Comparison of ENCODE assay signal across 18 mouse cellular contexts in the genomic region with DNA sequence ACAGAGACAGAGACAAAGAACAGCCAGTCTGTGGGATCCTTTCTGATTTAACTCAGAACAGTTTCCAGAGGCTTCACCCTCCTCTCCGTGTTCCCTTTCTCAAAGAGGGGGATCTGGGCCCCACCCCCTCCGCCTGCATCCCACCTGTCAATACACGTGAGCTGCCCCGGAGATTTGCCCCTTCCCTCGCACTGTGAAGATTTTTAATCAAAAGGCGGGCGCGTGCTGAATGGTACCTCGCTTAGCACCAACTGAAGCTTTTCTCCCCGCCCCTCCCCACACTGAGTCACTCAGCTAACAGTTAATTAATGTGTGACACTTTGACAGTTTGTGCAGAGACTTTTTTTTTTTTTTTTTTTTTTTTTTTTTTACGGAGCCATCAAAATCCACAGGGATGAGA. TPM values are rescaled to one million over a fixed set of nuclear protein-coding genes. Genes with fewer than 3 reads are reported as not detected.
DNase-seq lines count a peak whose midpoint lies in the region; ATAC-seq lines count a peak whose summit lies in the region.
"Had no signal": no experiment of that assay in that cellular context is flagged by ENCODE, and none has a peak within 500 bp of the region (broad histone marks: within the 10 kb centered on the region; RNA-seq: fewer than 3 reads in every experiment).

No protein-coding gene starts in this region.

- no peak overlapping the region for H3K4me3 ChIP-seq in hindbrain, embryonic 14.5 days (replicated peaks; ENCODE audit: low read length)
- H3K4me3 ChIP-seq in hindbrain, embryonic 13.5 days = no peak overlapping the region

- no peaks in the 10 kb centered on the region for H3K9me3 ChIP-seq in hindbrain, embryonic 14.5 days (ENCODE audit: control insufficient read depth, low read length)
- H3K9me3 ChIP-seq in hindbrain, embryonic 13.5 days = no peaks in the 10 kb centered on the region

- ATAC-seq in hindbrain, embryonic 14.5 days (ENCODE audit: low FRiP score) = peak; percentile 27; the same call in 1 of the 2 replicates
- ATAC-seq in hindbrain, embryonic 13.5 days (ENCODE audit: low FRiP score) = no peak
- no peak for ATAC-seq in inflammation-experienced regulatory T-cells, adult 6 months

- peak; percentile 62 for DNase-seq in adrenal gland, adult 2 months
- DNase-seq in adrenal gland, postnatal 4 days (ENCODE audit: low spot score in 2 of 2) = no peak
- DNase-seq in hindbrain, embryonic 14.5 days (ENCODE audit: low spot score) = no peak
- peak; percentile 59 for DNase-seq in brain, adult 2 months (ENCODE audit: low read depth, low spot score)
- DNase-seq in lung, postnatal 36 days = peak; percentile 40
- DNase-seq in spleen, postnatal 14 days (ENCODE audit: low spot score in 2 of 2) = no peak
- DNase-seq: cerebellum, postnatal 25 days; kidney, adult 9 months had no signal

- no peak overlapping the region for H3K4me2 ChIP-seq in hindbrain, embryonic 14.5 days (replicated peaks)
- H3K4me2 ChIP-seq in hindbrain, embryonic 13.5 days = no peak overlapping the region

- H3K27me3 ChIP-seq in hindbrain, embryonic 14.5 days (ENCODE audit: control insufficient read depth, insufficient read depth, low read length) = no peaks in the 10 kb centered on the region
- H3K27me3 ChIP-seq in hindbrain, embryonic 13.5 days = no peaks in the 10 kb centered on the region

- H3K36me3 ChIP-seq in hindbrain, embryonic 14.5 days (replicated peaks; ENCODE audit: control insufficient read depth, insufficient read depth) = no peaks in the 10 kb centered on the region
- H3K36me3 ChIP-seq in hindbrain, embryonic 13.5 days = no peaks in the 10 kb centered on the region

- H3K4me1 ChIP-seq in hindbrain, embryonic 14.5 days (replicated peaks; ENCODE audit: control insufficient read depth, insufficient read depth, low read length) = no peaks in the 10 kb centered on the region
- H3K4me1 ChIP-seq in hindbrain, embryonic 13.5 days (replicated peaks) = peaks cover 8% of the 10 kb centered on the region

- H3K27ac ChIP-seq in hindbrain, embryonic 14.5 days = no peak overlapping the region
- no peak overlapping the region for H3K27ac ChIP-seq in hindbrain, embryonic 13.5 days

- no peak overlapping the region for H3K9ac ChIP-seq in hindbrain, embryonic 14.5 days
- H3K9ac ChIP-seq in hindbrain, embryonic 13.5 days = no peak overlapping the region

- 37% methylated on average over 11 of the region's 11 CpGs for WGBS in hindbrain, embryonic 14.5 days
- 39% methylated on average over 11 of the region's 11 CpGs for WGBS in hindbrain, embryonic 13.5 days

RNA-seq across cellular contexts. Expression of a gene that starts 40.7 kb away (rescaled TPM):
- not detected for total RNA-seq in adrenal gland, adult 2 months (2021)
- polyA plus RNA-seq in adrenal gland, adult 2 months (2012; rRNA removed) = 0.06 TPM in 2 replicates
- total RNA-seq in adrenal gland, postnatal 4 days (2021) = not detected
- polyA plus RNA-seq in hindbrain, embryonic 14.5 days (2014; fragmentation: Nextera tagmentation; extraction: Ambion mirVana) = not detected in 2 replicates
- polyA plus RNA-seq in hindbrain, embryonic 13.5 days (2015; fragmentation: Nextera tagmentation; extraction: Ambion mirVana) = 0.06 TPM in 1 of 2 replicates, not detected in the other
- polyA plus RNA-seq in inflammation-experienced regulatory T-cells, adult 6 months (2017; shearing (Covaris generic)) = not detected
- total RNA-seq: adrenal gland, adult 18-20 months; layer of hippocampus, postnatal 25 days; liver, adult 2 months; megakaryocyte-erythroid progenitor cell, adult 5-6 weeks; MEL had no signal
- polyA plus RNA-seq: heart, postnatal 0 days; liver, adult 2 months; spleen, adult 2 months had no signal

RNA-seq across cellular contexts. Expression of a gene that starts 45.7 kb away (rescaled TPM):
- 1 to 10 TPM; 2.0 to 2.5 TPM for total RNA-seq in adrenal gland, adult 2 months (2021)
- polyA plus RNA-seq in adrenal gland, adult 2 months (2012; rRNA removed) = 1.5 and 2.5 TPM in 2 replicates
- total RNA-seq in adrenal gland, postnatal 4 days (2021) = 1 to 10 TPM; 2.1 to 2.4 TPM
- 5.1 and 6.3 TPM in 2 replicates for polyA plus RNA-seq in hindbrain, embryonic 14.5 days (2014; fragmentation: Nextera tagmentation; extraction: Ambion mirVana)
- polyA plus RNA-seq in hindbrain, embryonic 13.5 days (2015; fragmentation: Nextera tagmentation; extraction: Ambion mirVana) = 2.5 and 3.0 TPM in 2 replicates
- polyA plus RNA-seq in inflammation-experienced regulatory T-cells, adult 6 months (2017; shearing (Covaris generic)) = not detected
- total RNA-seq: liver, adult 2 months; megakaryocyte-erythroid progenitor cell, adult 5-6 weeks; MEL; neutrophil, adult 5-6 weeks had no signal
- polyA plus RNA-seq: liver, adult 2 months; spleen, adult 2 months had no signal

Comparison
In these comparisons a context has a peak if more than half of its experiments do, and no peak if none do; other contexts are left out.
1. DNase-seq: peak in adrenal gland, adult 2 months (single experiment), brain, adult 2 months (single experiment) and lung, postnatal 36 days (single experiment); none in adrenal gland, postnatal 4 days (0 of 2), hindbrain, embryonic 14.5 days (single experiment) and spleen, postnatal 14 days (0 of 2).